Mouse (Mus musculus): ENCODE data around the gene Nop53. TPM values are rescaled to one million over a fixed set of nuclear protein-coding genes. Genes with fewer than 3 reads are reported as not detected.

Gene Nop53
- total RNA-seq, 2 experiments from 2014 or later: 121 to 127 TPM

DNA sequence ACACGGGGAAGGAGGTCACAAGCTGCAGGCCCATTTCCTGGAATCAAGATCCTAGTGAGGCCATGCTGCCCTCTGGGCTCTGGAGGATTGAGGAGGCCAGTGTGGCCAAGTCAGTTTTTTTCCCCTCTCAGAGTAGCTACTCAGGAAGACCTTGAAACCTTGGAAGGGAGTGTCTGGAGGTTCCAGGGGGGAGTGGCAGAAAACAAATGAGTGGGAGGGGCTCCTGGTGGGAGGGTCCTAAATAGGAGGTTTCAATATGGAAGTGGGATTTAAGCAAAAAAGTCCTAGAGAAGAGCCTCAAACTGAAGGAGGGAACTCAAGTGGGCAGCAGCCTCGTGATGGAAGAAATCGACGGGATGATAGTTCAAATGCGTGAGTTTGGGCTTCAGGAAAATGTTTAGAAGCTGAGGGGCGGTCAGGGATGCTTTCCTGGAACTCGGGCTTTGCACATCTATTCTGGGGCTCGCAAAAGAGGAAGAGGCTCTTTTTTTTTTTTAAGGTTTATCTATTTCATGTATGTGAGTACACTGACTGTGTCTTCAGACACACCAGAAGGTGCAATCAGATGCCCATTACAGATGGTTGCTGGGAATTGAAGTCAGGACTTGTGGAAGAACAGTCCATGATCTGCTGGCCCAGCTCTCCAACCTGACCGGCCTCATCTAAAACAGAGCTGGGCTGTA lies 44.4 kb downstream of the Nop53 start:
- intact Hi-C loops (cut with DNase I; ENCODE audit: low total_unique reads): no loop called here
- DNase-seq: no peak

DNA sequence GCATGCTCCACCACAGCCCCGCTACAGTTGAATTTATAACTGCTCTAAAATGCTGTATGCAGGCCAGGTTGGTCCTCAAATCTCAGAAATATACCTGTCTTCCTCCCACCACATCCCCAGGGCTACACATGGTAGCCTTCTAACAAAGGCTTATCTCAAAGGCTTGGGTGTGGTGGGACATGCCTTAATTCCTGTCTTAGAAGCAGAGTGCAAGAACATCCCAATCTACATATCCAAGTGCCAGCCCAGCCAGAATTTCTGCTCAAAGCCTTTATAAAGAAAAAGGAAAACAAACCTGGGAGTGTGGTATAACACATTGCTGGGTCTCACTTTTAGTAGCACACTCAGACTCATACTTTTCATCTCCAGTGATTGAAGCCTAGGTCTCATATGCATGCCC lies 51.6 kb downstream of the Nop53 start:
- DNase-seq: no peak
- intact Hi-C loops (cut with DNase I; ENCODE audit: low total_unique reads): no loop called here

Other genes starting within 250 kb of the Nop53 start
- gene Obox5, start 195.9 kb downstream of the Nop53 start, total RNA-seq (2021): not detected
- not detected for gene Obox6, start 106.4 kb downstream of the Nop53 start, total RNA-seq (2021)
- not detected for gene Crx, start 66.1 kb downstream of the Nop53 start, total RNA-seq (2021)
- not detected for gene Crxos, start 63.5 kb downstream of the Nop53 start, total RNA-seq (2021)
- gene Selenow, start 23.7 kb downstream of the Nop53 start, total RNA-seq (2021): 100 to 1,000 TPM; 759 to 773 TPM
- gene Ehd2, start 21.5 kb upstream of the Nop53 start, total RNA-seq (2021): 100 to 1,000 TPM in 1 of 2 experiments, 10 to 100 TPM in 1; 91.3 to 101 TPM
- gene Bicra, start 101.8 kb upstream of the Nop53 start, total RNA-seq (2021): 1 to 10 TPM; 7.9 to 8.8 TPM
- not detected for gene Zfp541, start 115.7 kb upstream of the Nop53 start, total RNA-seq (2021)
- gene Napa, start 152.4 kb upstream of the Nop53 start, total RNA-seq (2021): 100 to 1,000 TPM; 102 to 107 TPM
- gene Kptn, start 173.8 kb upstream of the Nop53 start, total RNA-seq (2021): 10 to 100 TPM; 12.2 to 14.4 TPM
- under 1 TPM; 0.24 to 0.25 TPM for gene Slc8a2, start 183.8 kb upstream of the Nop53 start, total RNA-seq (2021)
- gene Meis3, start 229.0 kb upstream of the Nop53 start, total RNA-seq (2021): 1 to 10 TPM; 2.5 to 3.1 TPM